Mouse (Mus musculus) MEL (cell line): ENCODE measurements around the gene Slc9c1. TPM values are rescaled to one million over a fixed set of nuclear protein-coding genes. Genes with fewer than 3 reads are reported as not detected.
"Not testable (repeated sequence)": the region's sequence is repeated elsewhere in the genome, so short reads cannot be mapped to it uniquely, and the experiment has no call there.

ENCODE experiments used
- DNase-seq: peaks from one replicate; pipeline ENCODE4 v3.0.0; 2011; ENCODE audit warnings: low read depth, low spot score
- H3K27ac ChIP-seq: 2 replicates; pipeline ENCODE4 v1.5.1; 2012; ENCODE audit warnings: low read depth, mild to moderate bottlenecking, control low read depth, low read length, moderate library complexity; ENCODE audit not compliant: control insufficient read depth
- H3K27me3 ChIP-seq, 2 experiments: fragments of 150-350 bp in 1 of 2; sonication (generic) in 1 of 2; 2 replicates each; pipeline ENCODE4 v1.6.1; 2012; ENCODE audit warnings: low read length in 2 of 2, mild to moderate bottlenecking in 2 of 2, improper control_type of control experiment in 1 of 2, moderate library complexity in 1 of 2; ENCODE audit not compliant: insufficient read depth in 2 of 2, control insufficient read depth in 1 of 2
- H3K36me3 ChIP-seq, 2 experiments: 2 replicates each; pipeline ENCODE4 v1.6.1; 2012 to 2014; ENCODE audit warnings: low read length in 2 of 2, improper control_type of control experiment in 1 of 2, inconsistent platforms in 1 of 2, mild to moderate bottlenecking in 1 of 2; ENCODE audit not compliant: insufficient read depth in 2 of 2, control insufficient read depth in 1 of 2
- H3K4me1 ChIP-seq, 2 experiments: fragments of 150-350 bp in 1 of 2; sonication (generic) in 1 of 2; 2 replicates each; pipeline ENCODE4 v1.6.1; 2012; ENCODE audit warnings: low read length in 2 of 2, improper control_type of control experiment in 1 of 2, mild to moderate bottlenecking in 1 of 2; ENCODE audit not compliant: insufficient read depth in 2 of 2, control insufficient read depth in 1 of 2
- H3K4me3 ChIP-seq, 2 experiments: fragments of 150-350 bp in 1 of 2; sonication (generic) in 1 of 2; 2 replicates each; pipeline ENCODE4 v1.5.1; 2012; ENCODE audit warnings: low read depth in 2 of 2, low read length in 2 of 2, mild to moderate bottlenecking in 2 of 2, moderate library complexity in 2 of 2, control low read depth in 1 of 2, improper control_type of control experiment in 1 of 2; ENCODE audit not compliant: control insufficient read depth in 1 of 2, insufficient read depth in 1 of 2
- H3K79me2 ChIP-seq: 2 replicates; pipeline ENCODE4 v1.6.1; 2012; ENCODE audit warnings: mild to moderate bottlenecking, low read length, moderate library complexity; ENCODE audit not compliant: control insufficient read depth, poor library complexity, insufficient read depth
- H3K9ac ChIP-seq: 2 replicates; pipeline ENCODE4 v1.6.1; 2012; ENCODE audit warnings: low read depth, mild to moderate bottlenecking, control low read depth, low read length, moderate library complexity; ENCODE audit not compliant: control insufficient read depth, poor library complexity, severe bottlenecking
- H3K9me3 ChIP-seq: fragments of 150-350 bp; sonication (generic); replicated peaks from 2 replicates; pipeline ENCODE4 v1.6.1; 2012; ENCODE audit warnings: mild to moderate bottlenecking, low read length, improper control_type of control experiment, moderate library complexity; ENCODE audit not compliant: insufficient read depth
- CHD1 ChIP-seq: IDR thresholded peaks from 2 replicates; pipeline ENCODE4 v1.6.1; 2012; ENCODE audit warnings: low read depth, mild to moderate bottlenecking, inconsistent platforms, low read length, improper control_type of control experiment
- CHD2 ChIP-seq: IDR thresholded peaks from 2 replicates; pipeline ENCODE4 v1.6.1; 2011; ENCODE audit warnings: low read length, improper control_type of control experiment
- CTCF ChIP-seq, 3 experiments: IDR thresholded peaks in 2 of 3; conservative IDR thresholded peaks in 1 of 3; 2 replicates each; pipeline ENCODE4 v1.5.1; 2011 to 2012; ENCODE audit warnings: low read length in 3 of 3, low read depth in 2 of 3, mild to moderate bottlenecking in 2 of 3, improper control_type of control experiment in 1 of 3, inconsistent platforms in 1 of 3, mixed read lengths in 1 of 3, moderate library complexity in 1 of 3; ENCODE audit not compliant: control insufficient read depth in 1 of 3, insufficient read depth in 1 of 3, poor library complexity in 1 of 3, severe bottlenecking in 1 of 3
- ELF1 ChIP-seq: IDR thresholded peaks from 2 replicates; pipeline ENCODE4 v1.6.1; 2014; ENCODE audit warnings: low read depth, mild to moderate bottlenecking, inconsistent platforms, low read length, improper control_type of control experiment, moderate library complexity
- GATA1 ChIP-seq: IDR thresholded peaks from 2 replicates; pipeline ENCODE4 v1.6.1; 2011; ENCODE audit warnings: low read depth, low read length, improper control_type of control experiment
- HCFC1 ChIP-seq: IDR thresholded peaks from 2 replicates; pipeline ENCODE4 v1.6.1; 2012; ENCODE audit warnings: low read depth, mild to moderate bottlenecking, inconsistent platforms, low read length, improper control_type of control experiment, moderate library complexity
- MAX ChIP-seq: IDR thresholded peaks from 2 replicates; pipeline ENCODE4 v1.6.1; 2011; ENCODE audit warnings: low read length, improper control_type of control experiment
- MAZ ChIP-seq: IDR thresholded peaks from 2 replicates; pipeline ENCODE4 v1.6.1; 2012; ENCODE audit warnings: low read depth, mild to moderate bottlenecking, inconsistent platforms, low read length, improper control_type of control experiment
- MEF2A ChIP-seq: IDR thresholded peaks from 2 replicates; pipeline ENCODE4 v1.6.1; 2014; ENCODE audit warnings: low read depth, mild to moderate bottlenecking, inconsistent platforms, low read length, improper control_type of control experiment; ENCODE audit not compliant: poor library complexity, insufficient replicate concordance, severe bottlenecking; ENCODE audit errors: extremely low read depth
- NELFE ChIP-seq: IDR thresholded peaks from 2 replicates; pipeline ENCODE4 v1.6.1; 2011; ENCODE audit warnings: low read depth, low read length, improper control_type of control experiment
- NRF1 ChIP-seq: IDR thresholded peaks from 2 replicates; pipeline ENCODE4 v1.6.1; 2014; ENCODE audit warnings: low read depth, mild to moderate bottlenecking, inconsistent platforms, low read length, improper control_type of control experiment, moderate library complexity; ENCODE audit not compliant: poor library complexity, insufficient read depth, severe bottlenecking
- RAD21 ChIP-seq: IDR thresholded peaks from 2 replicates; pipeline ENCODE4 v1.6.1; 2011; ENCODE audit warnings: mild to moderate bottlenecking, low read depth, low read length, improper control_type of control experiment
- RCOR1 ChIP-seq: IDR thresholded peaks from 2 replicates; pipeline ENCODE4 v1.6.1; 2012; ENCODE audit warnings: low read depth, mild to moderate bottlenecking, inconsistent platforms, low read length, improper control_type of control experiment
- SIN3A ChIP-seq: IDR thresholded peaks from 2 replicates; pipeline ENCODE4 v1.6.1; 2012; ENCODE audit warnings: low read length, improper control_type of control experiment, inconsistent platforms
- TAL1 ChIP-seq: IDR thresholded peaks from 2 replicates; pipeline ENCODE4 v1.6.1; 2012; ENCODE audit warnings: mild to moderate bottlenecking, inconsistent platforms, low read length, moderate library complexity, mixed read lengths
- TCF12 ChIP-seq: IDR thresholded peaks from 2 replicates; pipeline ENCODE4 v1.6.1; 2014; ENCODE audit warnings: low read depth, mild to moderate bottlenecking, inconsistent platforms, low read length, improper control_type of control experiment, moderate library complexity
- ZC3H11A ChIP-seq: IDR thresholded peaks from 2 replicates; pipeline ENCODE4 v1.6.1; 2012; ENCODE audit warnings: low read depth, mild to moderate bottlenecking, inconsistent platforms, low read length, improper control_type of control experiment
- ZMIZ1 ChIP-seq: IDR thresholded peaks from 2 replicates; pipeline ENCODE4 v1.6.1; 2012; ENCODE audit warnings: low read depth, mild to moderate bottlenecking, inconsistent platforms, low read length, improper control_type of control experiment, moderate library complexity
- polyA plus RNA-seq, 2 experiments: library from polyadenylated mRNA; stranded (reverse) in 1 of 2; unstranded in 1 of 2; fragments of >175 nt in 1 of 2; fragments of >200 nt in 1 of 2; gene quantifications; 2 replicates each; pipeline versions ENCODE4 v1.2.1 to v1.2.4; 2012; ENCODE audit warnings: low replicate concordance in 2 of 2, low read depth in 1 of 2; ENCODE audit not compliant: insufficient read length in 2 of 2, insufficient read depth in 1 of 2, missing spikeins in 1 of 2
- total RNA-seq: library from RNA; depleted of rRNA; stranded (reverse); fragments of 300-350 nt; gene quantifications from 2 replicates; pipeline ENCODE4 v1.2.3, GENCODE M21; 2012

Gene Slc9c1
- total and polyA plus RNA-seq, 3 experiments, result not detected

GRCm38 (mm10) chr16:45531950-45532349, 3.2 kb upstream of the Slc9c1 start, which contains the start of gene Gm17783:
Gm17783 (minus strand) TSS chr16:45532050.
- no peak for DNase-seq
- no peak within 1 kb of the TSS for H3K27ac ChIP-seq
- H3K4me1 ChIP-seq, result no peaks in the 10 kb centered on the region
- no peaks in the 10 kb centered on the region for H3K9me3 ChIP-seq
- TF ChIP-seq GATA1 (no peak), ZC3H11A (no peak), TAL1 (no peak), NELFE (no peak), ZMIZ1 (no peak), CHD1 (no peak), CTCF (IDR thresholded peaks at IDR 0.05 in 2 of 3, conservative IDR thresholded peaks at IDR 0.05 in 1 of 3; ENCODE audit: control insufficient read depth in 1 of 3, insufficient read depth in 1 of 3, low read depth in 2 of 3, low read length in 3 of 3, poor library complexity in 1 of 3, severe bottlenecking in 1 of 3) (no peak), HCFC1 (no peak), RCOR1 (no peak), TCF12 (no peak), RAD21 (no peak), MAX (no peak), NRF1 (no peak), CHD2 (no peak), MEF2A (no peak), MAZ (no peak), ELF1 (no peak), SIN3A (no peak)
- no peaks in the 10 kb centered on the region for H3K79me2 ChIP-seq
- no peak within 1 kb of the TSS for H3K4me3 ChIP-seq
- H3K27me3 ChIP-seq, result no peaks in the 10 kb centered on the region
- no peaks in the 10 kb centered on the region for H3K36me3 ChIP-seq
- H3K9ac ChIP-seq, result no peak within 1 kb of the TSS

- DNase-seq, H3K79me2 ChIP-seq, H3K4me3 ChIP-seq, H3K9ac ChIP-seq, H3K27ac ChIP-seq, H3K4me1 ChIP-seq, H3K36me3 ChIP-seq, H3K27me3 ChIP-seq, H3K9me3 ChIP-seq: not testable (repeated sequence)
Measured at GRCm38 (mm10) chr16:45538342-45538741, 3.2 kb downstream of the Slc9c1 start.
